Mouse (Mus musculus) hindbrain, embryonic 16.5 days (tissue): ENCODE measurements around the gene Klhl15. TPM values are rescaled to one million over a fixed set of nuclear protein-coding genes. Genes with fewer than 3 reads are reported as not detected.
A peak's percentile ranks its signal among the peaks of the same experiment; 100 is the strongest.

Experiments
- ATAC-seq: fragments of 200-750 bp; cut with Nextera tagmentation; 2 replicates; pipeline ENCODE4 v1.8.0; 2017; ENCODE audit warnings: moderate TSS enrichment, moderate library complexity
- H3K27ac ChIP-seq: fragments of 300-500 bp; sonication (generic); 2 replicates; pipeline ENCODE4 v1.5.1; 2014; ENCODE audit warnings: low read depth, mild to moderate bottlenecking, control low read depth, low read length, moderate library complexity
- H3K27me3 ChIP-seq: fragments of 300-500 bp; sonication (generic); replicated peaks from 2 replicates; pipeline ENCODE4 v1.6.1; 2014; ENCODE audit warnings: low read length; ENCODE audit not compliant: control insufficient read depth, insufficient read depth
- H3K36me3 ChIP-seq: fragments of 300-500 bp; sonication (generic); 2 replicates; pipeline ENCODE4 v1.6.1; 2014; ENCODE audit warnings: mild to moderate bottlenecking, low read length, moderate library complexity, mixed read lengths; ENCODE audit not compliant: control insufficient read depth, insufficient read depth
- H3K4me1 ChIP-seq: fragments of 300-500 bp; sonication (generic); 2 replicates; pipeline ENCODE4 v1.6.1; 2014; ENCODE audit warnings: low read depth, low read length; ENCODE audit not compliant: control insufficient read depth, insufficient read depth
- H3K4me2 ChIP-seq: fragments of 300-500 bp; sonication (generic); 2 replicates; pipeline ENCODE4 v1.6.1; 2014; ENCODE audit warnings: mild to moderate bottlenecking, low read length, control low read depth, moderate library complexity
- H3K4me3 ChIP-seq: fragments of 300-500 bp; sonication (generic); 2 replicates; pipeline ENCODE4 v1.5.1; 2014; ENCODE audit warnings: mild to moderate bottlenecking, low read length, control low read depth, moderate library complexity
- H3K9ac ChIP-seq: fragments of 300-500 bp; sonication (generic); 2 replicates; pipeline ENCODE4 v1.6.1; 2014; ENCODE audit warnings: low read depth, mild to moderate bottlenecking, control low read depth, low read length, moderate library complexity
- H3K9me3 ChIP-seq: fragments of 300-500 bp; sonication (generic); 2 replicates; pipeline ENCODE4 v1.6.1; 2014; ENCODE audit warnings: mild to moderate bottlenecking, low read length, moderate library complexity; ENCODE audit not compliant: control insufficient read depth
- whole genome bisulfite sequencing: fragments of 180-500 bp; shearing (Covaris S2); extraction: QIAGEN DNeasy Blood & Tissue Kit; methylation state at CpG from one replicate; pipeline ENCODE4 v1.1.7; 2014; 5-methylcytosine and 5-hydroxymethylcytosine counted together
- microRNA-seq: library from miRNA; unstranded; fragments of <30 nt; microRNA quantifications from one replicate; pipeline ENCODE4, GENCODE M21; 2017
- polyA plus RNA-seq: library from polyadenylated mRNA; unstranded; fragments of >200 nt; fragmentation: Nextera tagmentation; extraction: Ambion mirVana; gene quantifications from 2 replicates; pipeline ENCODE4 v1.2.1, GENCODE M21; 2015

Gene Klhl15
- polyA plus RNA-seq, 1 experiment from 2014 or later, result 9.2 TPM

- Histone ChIP-seq H3K36me3 (no peaks in the 10 kb centered on the region), H3K9ac (peak overlapping the region; percentile 77), H3K4me2 (peak overlapping the region; percentile 58), H3K4me3 (peak overlapping the region; percentile 66), H3K4me1 (no peaks in the 10 kb centered on the region), H3K27ac (peak overlapping the region; percentile 85), H3K9me3 (no peaks in the 10 kb centered on the region), H3K27me3 (peaks cover 36% of the 10 kb centered on the region)
- 20% methylated on average over 26 of the region's 35 CpGs for WGBS
- peak; percentile 59; the same call in 1 of the 2 replicates for ATAC-seq
Measured at GRCm38 (mm10) chrX:94235190-94235555, 774 bp downstream of the Klhl15 start.

- Histone ChIP-seq H3K27ac (no peak overlapping the region; the same call in 1 of the 2 replicates), H3K4me1 (no peaks in the 10 kb centered on the region), H3K36me3 (no peaks in the 10 kb centered on the region), H3K9me3 (no peaks in the 10 kb centered on the region), H3K4me2 (peak overlapping the region; percentile 58), H3K9ac (peak overlapping the region; percentile 77), H3K4me3 (peak overlapping the region; percentile 66), H3K27me3 (peaks cover 32% of the 10 kb centered on the region)
- no peak for ATAC-seq
- WGBS, result 21% methylated on average over 12 of the region's 12 CpGs
Measured at GRCm38 (mm10) chrX:94235601-94236000, 1.2 kb downstream of the Klhl15 start.

GRCm38 (mm10) chrX:94288923-94289322, 54.5 kb downstream of the Klhl15 start:
- 14% methylated on average over 2 of the region's 2 CpGs for WGBS
- Histone ChIP-seq H3K36me3 (no peaks in the 10 kb centered on the region), H3K4me1 (no peaks in the 10 kb centered on the region), H3K27me3 (peaks cover 8% of the 10 kb centered on the region), H3K9ac (no peak overlapping the region), H3K27ac (no peak overlapping the region), H3K9me3 (no peaks in the 10 kb centered on the region), H3K4me3 (no peak overlapping the region), H3K4me2 (no peak overlapping the region)
- ATAC-seq, result no peak

GRCm38 (mm10) chrX:94302928-94303327, 68.5 kb downstream of the Klhl15 start:
- Histone ChIP-seq H3K27ac (no peak overlapping the region), H3K4me2 (no peak overlapping the region), H3K4me1 (no peaks in the 10 kb centered on the region), H3K36me3 (no peaks in the 10 kb centered on the region), H3K27me3 (peaks cover 5% of the 10 kb centered on the region), H3K9me3 (no peaks in the 10 kb centered on the region), H3K4me3 (no peak overlapping the region), H3K9ac (no peak overlapping the region)
- 37% methylated on average over 2 of the region's 2 CpGs for WGBS
- ATAC-seq, result no peak; the same call in 1 of the 2 replicates

GRCm38 (mm10) chrX:94321036-94321902, 86.9 kb downstream of the Klhl15 start:
- no peaks in the 10 kb centered on the region for H3K4me1 ChIP-seq
- no peak overlapping the region for H3K4me2 ChIP-seq
- H3K9me3 ChIP-seq, result no peaks in the 10 kb centered on the region
- 57% methylated on average over 11 of the region's 11 CpGs for WGBS
- H3K27me3 ChIP-seq, result peaks cover 17% of the 10 kb centered on the region
- no peaks in the 10 kb centered on the region for H3K36me3 ChIP-seq
- H3K27ac ChIP-seq, result no peak overlapping the region
- ATAC-seq, result peak; percentile 79
- no peak overlapping the region for H3K9ac ChIP-seq
- H3K4me3 ChIP-seq, result no peak overlapping the region

Small RNA genes within 50 kb of the gene (microRNA-seq; reads per million reads assigned to microRNA genes)
- not detected for gene Mir7673

Other genes with a start within 250 kb of the Klhl15 start
- gene Zfx, start 110.9 kb upstream of the Klhl15 start, polyA plus RNA-seq, result 18.1 and 19.1 TPM in 2 replicates
- gene Eif2s3x, start 21.7 kb upstream of the Klhl15 start, polyA plus RNA-seq, result 81.9 and 85.8 TPM in 2 replicates
- gene Fam90a1b, start 132.2 kb downstream of the Klhl15 start, polyA plus RNA-seq, result 0.13 and 0.14 TPM in 2 replicates
- 130 and 131 TPM in 2 replicates for gene Apoo, start 132.5 kb downstream of the Klhl15 start, polyA plus RNA-seq